Mouse (Mus musculus) midbrain, embryonic 15.5 days (tissue): ENCODE results near the gene Aoc3. TPM values are rescaled to one million over a fixed set of nuclear protein-coding genes. Genes with fewer than 3 reads are reported as not detected.

Source experiments
- ATAC-seq: fragments of 200-750 bp; cut with Nextera tagmentation; replicated peaks from 2 replicates; pipeline ENCODE4 v1.8.0; 2017; ENCODE audit warnings: moderate TSS enrichment
- H3K27ac ChIP-seq: fragments of 300-500 bp; sonication (generic); 2 replicates; pipeline ENCODE4 v1.5.1; 2015; ENCODE audit warnings: mild to moderate bottlenecking, inconsistent platforms
- H3K27me3 ChIP-seq: fragments of 300-500 bp; sonication (generic); replicated peaks from 2 replicates; pipeline ENCODE4 v1.6.1; 2015; ENCODE audit warnings: inconsistent platforms
- H3K36me3 ChIP-seq: fragments of 300-500 bp; sonication (generic); replicated peaks from 2 replicates; pipeline ENCODE4 v1.6.1; 2015; ENCODE audit warnings: inconsistent platforms
- H3K4me1 ChIP-seq: fragments of 300-500 bp; sonication (generic); 2 replicates; pipeline ENCODE4 v1.6.1; 2015; ENCODE audit warnings: inconsistent platforms
- H3K4me2 ChIP-seq: fragments of 300-500 bp; sonication (generic); 2 replicates; pipeline ENCODE4 v1.6.1; 2015; ENCODE audit warnings: inconsistent platforms, mild to moderate bottlenecking, moderate library complexity
- H3K4me3 ChIP-seq: fragments of 300-500 bp; sonication (generic); 2 replicates; pipeline ENCODE4 v1.5.1; 2015; ENCODE audit warnings: mild to moderate bottlenecking, inconsistent platforms
- H3K9ac ChIP-seq: fragments of 300-500 bp; sonication (generic); 2 replicates; pipeline ENCODE4 v1.6.1; 2015; ENCODE audit warnings: mild to moderate bottlenecking, inconsistent platforms
- H3K9me3 ChIP-seq: fragments of 300-500 bp; sonication (generic); 2 replicates; pipeline ENCODE4 v1.6.1; 2016; ENCODE audit warnings: inconsistent platforms
- WGBS: fragments of 180-500 bp; shearing (Covaris S2); methylation state at CpG from one replicate; pipeline ENCODE4 v1.1.7; 2015; ENCODE audit warnings: mixed read lengths; 5-methylcytosine and 5-hydroxymethylcytosine counted together
- polyA plus RNA-seq: library from polyadenylated mRNA; unstranded; fragments of >200 nt; fragmentation: Nextera tagmentation; extraction: Ambion mirVana; gene quantifications from 2 replicates; pipeline ENCODE4 v1.2.1, GENCODE M21; 2015

Aoc3 gene
- polyA plus RNA-seq, 1 experiment from 2014 or later: 0.06 TPM

GRCm38 (mm10) chr11:101332537-101332936 lies 2.1 kb downstream of the Aoc3 start:
- WGBS: 89% methylated on average over 3 of the region's 3 CpGs

GRCm38 (mm10) chr11:101334023-101334422 lies 3.6 kb downstream of the Aoc3 start:
- ATAC-seq: no peak
- Histone ChIP-seq H3K4me1 (peaks cover 13% of the 10 kb centered on the region), H3K4me3 (no peak overlapping the region), H3K27me3 (no peaks in the 10 kb centered on the region), H3K4me2 (no peak overlapping the region), H3K9me3 (no peaks in the 10 kb centered on the region), H3K9ac (no peak overlapping the region), H3K36me3 (no peaks in the 10 kb centered on the region), H3K27ac (no peak overlapping the region)
- 21% methylated on average over 10 of the region's 10 CpGs for WGBS

More at GRCm38 (mm10) chr11:101332537-101332936, 2.1 kb downstream of the Aoc3 start:
- no peak for ATAC-seq
- H3K9me3 ChIP-seq: no peaks in the 10 kb centered on the region
- no peak overlapping the region for H3K27ac ChIP-seq
- no peak overlapping the region for H3K9ac ChIP-seq
- H3K27me3 ChIP-seq: no peaks in the 10 kb centered on the region
- H3K4me3 ChIP-seq: no peak overlapping the region
- H3K36me3 ChIP-seq: no peaks in the 10 kb centered on the region
- H3K4me1 ChIP-seq: peaks cover 4% of the 10 kb centered on the region
- H3K4me2 ChIP-seq: no peak overlapping the region

DNA sequence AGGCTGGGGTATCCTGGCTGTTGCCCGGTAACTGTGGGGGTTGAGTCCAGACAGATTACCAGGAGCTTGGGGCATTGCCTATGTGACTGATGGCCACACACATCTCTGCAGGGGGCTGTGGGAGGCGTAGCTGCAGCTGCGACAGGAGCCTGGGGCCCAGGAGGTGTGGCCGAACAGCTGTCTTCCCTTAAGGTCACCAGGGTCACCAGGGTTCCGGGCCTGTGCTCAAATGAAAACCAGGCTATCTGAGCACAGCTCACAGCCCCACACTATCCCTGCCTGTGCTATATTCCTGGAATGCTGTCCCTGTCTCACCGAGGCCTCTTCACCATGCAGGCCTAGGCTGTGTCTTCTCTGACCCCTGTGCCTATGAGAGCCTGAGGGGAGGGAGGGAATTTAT lies 4.1 kb downstream of the Aoc3 start:
- no peak for ATAC-seq
- WGBS: 6% methylated on average over 6 of the region's 6 CpGs

DNA sequence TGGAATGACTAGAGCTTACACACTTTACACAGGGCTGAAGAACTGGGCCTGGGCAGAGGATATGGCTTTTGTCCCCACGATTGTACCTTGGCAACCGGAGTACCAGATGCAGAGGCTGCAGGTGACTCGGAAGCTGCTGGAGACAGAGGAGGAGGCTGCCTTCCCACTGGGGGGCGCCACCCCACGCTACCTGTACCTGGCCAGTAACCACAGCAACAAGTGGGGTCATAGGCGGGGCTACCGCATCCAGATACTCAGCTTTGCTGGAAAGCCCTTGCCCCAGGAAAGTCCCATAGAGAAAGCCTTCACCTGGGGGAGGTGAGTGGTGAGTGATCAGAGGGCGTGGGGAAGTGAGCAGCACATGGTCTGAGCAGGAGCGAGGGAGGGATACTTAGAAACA lies 5.3 kb downstream of the Aoc3 start:
- peaks cover 13% of the 10 kb centered on the region for H3K4me1 ChIP-seq
- 85% methylated on average over 9 of the region's 9 CpGs for WGBS
- no peak overlapping the region for H3K9ac ChIP-seq
- H3K27ac ChIP-seq: no peak overlapping the region
- H3K4me3 ChIP-seq: no peak overlapping the region
- no peaks in the 10 kb centered on the region for H3K27me3 ChIP-seq
- ATAC-seq: no peak
- H3K9me3 ChIP-seq: no peaks in the 10 kb centered on the region
- H3K36me3 ChIP-seq: no peaks in the 10 kb centered on the region
- no peak overlapping the region for H3K4me2 ChIP-seq

More for the DNA sequence above, 4.1 kb downstream of the Aoc3 start:
- no peaks in the 10 kb centered on the region for H3K27me3 ChIP-seq
- H3K9ac ChIP-seq: no peak overlapping the region
- H3K4me3 ChIP-seq: no peak overlapping the region
- H3K4me1 ChIP-seq: peaks cover 13% of the 10 kb centered on the region
- no peaks in the 10 kb centered on the region for H3K36me3 ChIP-seq
- H3K4me2 ChIP-seq: no peak overlapping the region
- H3K27ac ChIP-seq: no peak overlapping the region
- H3K9me3 ChIP-seq: no peaks in the 10 kb centered on the region

DNA sequence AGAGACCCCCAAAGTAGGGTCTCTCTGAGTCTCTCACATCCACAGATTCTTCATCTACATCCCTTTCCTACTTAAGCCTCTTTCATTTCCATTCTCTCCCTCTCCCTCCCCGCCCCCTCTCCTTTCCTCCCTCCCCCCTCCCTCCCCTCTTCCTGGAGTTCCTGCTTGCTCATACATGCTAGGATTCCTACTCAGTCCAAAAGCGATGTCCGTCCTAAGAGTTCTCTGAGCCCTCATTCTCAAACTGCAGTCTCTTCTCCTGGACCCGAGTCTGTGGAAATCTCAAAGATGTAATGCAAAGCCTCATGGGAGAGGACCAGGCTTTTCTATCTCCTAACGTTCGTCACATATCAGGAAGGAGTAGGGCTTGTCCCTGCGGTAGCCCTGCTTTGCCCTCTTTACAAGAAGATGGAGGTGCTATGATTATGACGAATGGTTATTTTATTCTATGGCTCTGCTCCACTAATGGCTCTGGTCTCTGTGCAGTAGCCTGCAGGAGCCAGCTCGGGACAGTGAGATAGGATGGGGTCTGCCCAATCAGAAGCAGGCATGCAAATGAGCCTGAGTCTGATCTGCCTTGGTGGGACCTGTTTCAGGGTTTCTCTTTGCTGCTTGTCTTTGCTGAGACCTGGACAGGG lies 7.8 kb downstream of the Aoc3 start:
- Histone ChIP-seq H3K9me3 (no peaks in the 10 kb centered on the region), H3K27me3 (no peaks in the 10 kb centered on the region), H3K9ac (peak overlapping the region; percentile 40), H3K36me3 (no peaks in the 10 kb centered on the region), H3K4me1 (peaks cover 13% of the 10 kb centered on the region), H3K4me2 (peak overlapping the region; percentile 63), H3K4me3 (peak overlapping the region; percentile 33), H3K27ac (peak overlapping the region; percentile 66)
- WGBS: 2% methylated on average over 9 of the region's 9 CpGs
- peak; percentile 77 for ATAC-seq

DNA sequence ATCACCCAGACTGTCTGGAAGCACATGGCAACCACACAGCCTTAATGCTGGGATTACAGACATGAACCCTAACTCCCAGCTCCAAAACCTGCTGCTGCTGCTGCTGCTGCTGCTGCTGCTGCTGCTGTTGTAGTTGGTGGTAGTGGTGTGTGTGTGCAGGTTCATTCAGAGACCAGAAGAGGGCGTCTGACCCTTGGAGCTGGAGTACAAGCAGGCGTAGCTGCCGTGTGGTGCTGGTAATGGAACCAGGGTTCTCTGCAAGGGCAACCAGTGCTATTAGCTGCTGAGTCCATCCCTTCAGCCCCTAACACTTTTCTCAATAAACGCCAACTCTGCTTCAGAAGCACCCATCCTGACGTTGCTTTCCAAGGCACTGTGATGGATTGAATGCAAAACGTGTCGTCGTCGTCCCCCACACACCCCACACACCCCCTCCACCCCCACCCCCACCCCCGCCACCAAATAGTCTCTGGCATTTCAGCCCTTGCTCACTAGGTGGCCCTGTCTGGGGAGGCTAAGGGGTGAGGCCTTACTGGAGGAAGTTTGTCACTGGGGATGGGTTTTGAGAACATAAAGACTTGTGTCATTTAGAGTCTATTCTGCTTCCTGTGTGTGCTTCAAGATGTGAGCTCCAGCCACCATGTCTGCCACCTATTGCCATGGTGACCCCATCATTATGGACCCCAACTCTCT lies 16.8 kb downstream of the Aoc3 start:
- Histone ChIP-seq H3K9ac (no peak overlapping the region), H3K4me2 (no peak overlapping the region), H3K4me3 (no peak overlapping the region), H3K27ac (no peak overlapping the region), H3K27me3 (no peaks in the 10 kb centered on the region), H3K36me3 (no peaks in the 10 kb centered on the region), H3K4me1 (no peaks in the 10 kb centered on the region), H3K9me3 (no peaks in the 10 kb centered on the region)
- no peak for ATAC-seq
- 86% methylated on average over 10 of the region's 10 CpGs for WGBS

GRCm38 (mm10) chr11:101348774-101349173 lies 18.4 kb downstream of the Aoc3 start:
- H3K9ac ChIP-seq: no peak overlapping the region
- H3K36me3 ChIP-seq: no peaks in the 10 kb centered on the region
- H3K27ac ChIP-seq: no peak overlapping the region
- no peaks in the 10 kb centered on the region for H3K9me3 ChIP-seq
- H3K4me2 ChIP-seq: no peak overlapping the region
- H3K4me1 ChIP-seq: no peaks in the 10 kb centered on the region
- no peak overlapping the region for H3K4me3 ChIP-seq
- no peaks in the 10 kb centered on the region for H3K27me3 ChIP-seq
- ATAC-seq: no peak
- WGBS: 77% methylated on average over 7 of the region's 7 CpGs

DNA sequence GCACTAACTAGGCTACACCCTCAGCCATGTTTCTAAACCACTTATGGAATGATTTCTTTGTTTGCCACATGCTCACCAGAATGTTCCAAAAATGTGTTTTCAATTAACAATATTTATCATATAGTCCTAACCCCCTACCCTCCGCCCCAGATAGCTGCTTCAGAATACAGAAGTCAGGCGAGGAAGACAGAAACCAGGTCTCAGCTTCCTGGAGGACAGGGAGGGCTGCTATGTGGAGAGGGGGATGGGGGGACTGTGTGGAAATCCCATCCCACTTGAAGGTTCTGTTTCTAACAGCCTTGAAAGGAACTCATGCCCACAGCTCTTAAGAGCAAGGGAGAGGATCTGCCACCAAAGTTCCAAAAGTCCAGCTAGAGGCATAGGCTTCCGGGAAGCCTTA lies 18.8 kb downstream of the Aoc3 start:
- 88% methylated on average over 3 of the region's 3 CpGs for WGBS
- Histone ChIP-seq H3K4me2 (no peak overlapping the region), H3K4me3 (no peak overlapping the region), H3K27ac (no peak overlapping the region), H3K9me3 (no peaks in the 10 kb centered on the region), H3K27me3 (no peaks in the 10 kb centered on the region), H3K4me1 (no peaks in the 10 kb centered on the region), H3K36me3 (no peaks in the 10 kb centered on the region), H3K9ac (no peak overlapping the region)
- ATAC-seq: no peak

DNA sequence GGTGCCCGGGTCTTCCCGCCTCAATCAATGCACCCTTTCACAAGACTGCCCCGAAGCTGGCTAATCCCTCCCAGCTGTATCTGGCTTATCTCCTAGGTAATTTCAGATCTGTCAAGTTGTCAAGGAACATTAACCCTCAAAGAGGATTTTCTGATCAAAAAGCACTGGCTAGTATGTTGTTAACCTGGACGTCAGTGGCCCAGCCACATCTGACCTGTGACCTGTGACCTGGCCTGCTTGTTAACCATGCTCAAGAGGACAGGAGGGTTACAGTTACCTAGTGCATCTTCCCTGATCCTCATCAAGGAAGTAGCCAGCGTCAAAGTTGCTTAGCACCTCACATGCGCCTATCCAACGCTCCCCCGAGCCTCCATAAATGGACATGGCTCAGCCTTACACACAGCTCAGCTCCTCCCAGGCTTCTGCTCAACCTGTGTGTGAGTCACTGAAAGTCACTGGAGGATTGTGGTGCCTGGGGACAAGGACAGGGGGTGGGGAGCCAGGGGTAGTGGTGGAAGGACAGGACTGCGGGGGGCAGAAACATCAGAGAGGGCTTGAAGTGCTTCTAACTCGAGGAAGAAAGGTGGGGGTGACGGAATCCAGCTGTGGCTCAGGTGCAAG lies 20.8 kb downstream of the Aoc3 start:
- no peak for ATAC-seq

DNA sequence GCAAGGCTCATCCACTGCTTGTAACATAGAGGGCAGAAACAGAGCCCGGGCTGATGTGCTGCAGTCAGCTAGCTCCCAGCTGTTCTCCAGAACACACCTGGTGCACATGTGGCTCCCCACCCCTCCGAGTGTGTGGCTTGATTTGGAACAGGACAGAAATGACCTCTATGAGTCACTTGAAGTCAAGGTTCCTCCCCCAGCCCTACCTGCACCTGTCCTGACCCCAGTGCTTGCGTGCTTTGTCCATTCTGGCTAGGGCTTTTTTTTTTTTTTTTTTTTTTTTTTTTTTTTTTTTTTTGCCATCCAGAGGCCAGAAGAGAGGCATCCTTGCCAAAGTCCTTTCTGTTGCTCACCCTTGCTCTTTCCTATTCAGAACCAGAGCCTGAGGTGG lies 21.3 kb downstream of the Aoc3 start:
- Histone ChIP-seq H3K9ac (no peak overlapping the region), H3K4me1 (no peaks in the 10 kb centered on the region), H3K36me3 (no peaks in the 10 kb centered on the region), H3K4me3 (no peak overlapping the region), H3K27me3 (no peaks in the 10 kb centered on the region), H3K4me2 (no peak overlapping the region), H3K27ac (no peak overlapping the region), H3K9me3 (no peaks in the 10 kb centered on the region)
- 71% methylated on average over 3 of the region's 3 CpGs for WGBS
- no peak for ATAC-seq

More for the DNA sequence above, 20.8 kb downstream of the Aoc3 start:
- H3K4me3 ChIP-seq: no peak overlapping the region
- no peak overlapping the region for H3K27ac ChIP-seq
- H3K4me2 ChIP-seq: no peak overlapping the region
- WGBS: 54% methylated on average over 11 of the region's 11 CpGs
- H3K9ac ChIP-seq: no peak overlapping the region
- H3K9me3 ChIP-seq: no peaks in the 10 kb centered on the region
- H3K36me3 ChIP-seq: no peaks in the 10 kb centered on the region
- H3K4me1 ChIP-seq: no peaks in the 10 kb centered on the region
- H3K27me3 ChIP-seq: no peaks in the 10 kb centered on the region

DNA sequence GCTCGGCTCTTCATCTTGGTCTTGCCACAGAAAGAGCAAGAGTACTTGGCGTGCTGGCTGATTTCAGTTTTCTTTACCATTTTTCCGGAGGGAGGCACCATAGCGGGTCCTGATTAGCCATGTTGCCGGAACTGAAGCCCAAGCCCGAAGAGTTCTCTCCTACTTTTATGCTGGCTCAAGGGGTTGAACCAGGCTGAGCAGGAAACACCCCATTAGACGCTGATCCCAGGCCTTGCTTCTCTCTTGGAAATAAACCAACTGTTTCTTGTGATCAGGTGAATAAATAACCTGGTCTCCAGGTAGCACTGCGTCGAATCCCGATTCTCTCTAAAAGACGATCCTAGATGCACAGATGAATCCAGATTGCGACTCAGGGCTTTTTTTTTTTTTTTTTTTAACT lies 23.0 kb downstream of the Aoc3 start:
- no peak overlapping the region for H3K9ac ChIP-seq
- H3K4me1 ChIP-seq: no peaks in the 10 kb centered on the region
- 88% methylated on average over 12 of the region's 12 CpGs for WGBS
- H3K9me3 ChIP-seq: no peaks in the 10 kb centered on the region
- no peaks in the 10 kb centered on the region for H3K27me3 ChIP-seq
- no peak overlapping the region for H3K4me3 ChIP-seq
- H3K4me2 ChIP-seq: no peak overlapping the region
- H3K36me3 ChIP-seq: no peaks in the 10 kb centered on the region
- no peak overlapping the region for H3K27ac ChIP-seq
- no peak for ATAC-seq

- no peak overlapping the region for H3K9ac ChIP-seq
- no peak overlapping the region for H3K4me2 ChIP-seq
- no peaks in the 10 kb centered on the region for H3K36me3 ChIP-seq
- H3K4me3 ChIP-seq: no peak overlapping the region
- ATAC-seq: no peak
- H3K27ac ChIP-seq: no peak overlapping the region
- H3K27me3 ChIP-seq: no peaks in the 10 kb centered on the region
- no peaks in the 10 kb centered on the region for H3K9me3 ChIP-seq
- no peaks in the 10 kb centered on the region for H3K4me1 ChIP-seq
- 85% methylated on average over 5 of the region's 5 CpGs for WGBS
Measured at GRCm38 (mm10) chr11:101354438-101355010, 24.1 kb downstream of the Aoc3 start.
